Mouse (Mus musculus) embryonic facial prominence, embryonic 11.5 days (tissue): Measurements from ENCODE around the gene Mllt3. TPM values are rescaled to one million over a fixed set of nuclear protein-coding genes. Genes with fewer than 3 reads are reported as not detected.

Experiments
- ATAC-seq: fragments of 200-750 bp; cut with Nextera tagmentation; replicated peaks from 2 replicates; pipeline ENCODE4 v1.8.0; 2017; ENCODE audit warnings: low read depth; ENCODE audit not compliant: insufficient number of reproducible peaks, low FRiP score, low TSS enrichment
- DNase-seq: peaks from one replicate; pipeline ENCODE4 v3.0.0-alpha.2; 2015; ENCODE audit warnings: low spot score
- H3K27ac ChIP-seq: fragments of 300-500 bp; sonication (generic); replicated peaks from 2 replicates; pipeline ENCODE4 v1.5.1; 2014; ENCODE audit warnings: mild to moderate bottlenecking, low read depth, low read length, control low read depth
- H3K27me3 ChIP-seq: fragments of 300-500 bp; sonication (generic); 2 replicates; pipeline ENCODE4 v1.6.1; 2014; ENCODE audit warnings: mild to moderate bottlenecking, low read length, moderate library complexity, mixed read lengths; ENCODE audit not compliant: control insufficient read depth, insufficient read depth
- H3K36me3 ChIP-seq: fragments of 300-500 bp; sonication (generic); replicated peaks from 2 replicates; pipeline ENCODE4 v1.6.1; 2014; ENCODE audit warnings: low read depth, mild to moderate bottlenecking, low read length, moderate library complexity, mixed read lengths; ENCODE audit not compliant: control insufficient read depth, insufficient read depth
- H3K4me1 ChIP-seq: fragments of 300-500 bp; sonication (generic); 2 replicates; pipeline ENCODE4 v1.6.1; 2014; ENCODE audit warnings: low read length, mixed read lengths; ENCODE audit not compliant: control insufficient read depth, insufficient read depth
- H3K4me2 ChIP-seq: fragments of 300-500 bp; sonication (generic); 2 replicates; pipeline ENCODE4 v1.6.1; 2014; ENCODE audit warnings: low read depth, mild to moderate bottlenecking, control low read depth, low read length, moderate library complexity
- H3K4me3 ChIP-seq: fragments of 300-500 bp; sonication (generic); 2 replicates; pipeline ENCODE4 v1.5.1; 2014; ENCODE audit warnings: low read depth, low read length, control low read depth
- H3K9ac ChIP-seq: fragments of 300-500 bp; sonication (generic); replicated peaks from 2 replicates; pipeline ENCODE4 v1.6.1; 2014; ENCODE audit warnings: mild to moderate bottlenecking, control low read depth, low read length
- H3K9me3 ChIP-seq: fragments of 300-500 bp; sonication (generic); replicated peaks from 2 replicates; pipeline ENCODE4 v1.6.1; 2016; ENCODE audit warnings: mild to moderate bottlenecking, low read length, inconsistent platforms, mixed read lengths; ENCODE audit not compliant: control insufficient read depth
- WGBS: fragments of 180-500 bp; shearing (Covaris S2); extraction: QIAGEN DNeasy Blood & Tissue Kit; methylation state at CpG from one replicate; pipeline ENCODE4 v1.1.7; 2014; 5-methylcytosine and 5-hydroxymethylcytosine counted together
- polyA plus RNA-seq: library from polyadenylated mRNA; unstranded; fragments of >200 nt; fragmentation: Nextera tagmentation; extraction: Ambion mirVana; gene quantifications from 2 replicates; pipeline ENCODE4 v1.2.1, GENCODE M21; 2014

The Mllt3 gene
- polyA plus RNA-seq, 1 experiment from 2014 or later = 70.4 TPM

GRCm38 (mm10) chr4:87823191-87823590 lies 210.0 kb downstream of the Mllt3 start:
- no peak overlapping the region for H3K4me3 ChIP-seq
- no peak overlapping the region for H3K9ac ChIP-seq
- DNase-seq (no peak), ATAC-seq (no peak)
- no peak overlapping the region for H3K4me2 ChIP-seq
- no peak overlapping the region for H3K27ac ChIP-seq
- 81% methylated on average over 6 of the region's 6 CpGs for WGBS
- H3K4me1 ChIP-seq = no peaks in the 10 kb centered on the region
- no peaks in the 10 kb centered on the region for H3K27me3 ChIP-seq
- H3K36me3 ChIP-seq = no peaks in the 10 kb centered on the region
- no peaks in the 10 kb centered on the region for H3K9me3 ChIP-seq

DNA sequence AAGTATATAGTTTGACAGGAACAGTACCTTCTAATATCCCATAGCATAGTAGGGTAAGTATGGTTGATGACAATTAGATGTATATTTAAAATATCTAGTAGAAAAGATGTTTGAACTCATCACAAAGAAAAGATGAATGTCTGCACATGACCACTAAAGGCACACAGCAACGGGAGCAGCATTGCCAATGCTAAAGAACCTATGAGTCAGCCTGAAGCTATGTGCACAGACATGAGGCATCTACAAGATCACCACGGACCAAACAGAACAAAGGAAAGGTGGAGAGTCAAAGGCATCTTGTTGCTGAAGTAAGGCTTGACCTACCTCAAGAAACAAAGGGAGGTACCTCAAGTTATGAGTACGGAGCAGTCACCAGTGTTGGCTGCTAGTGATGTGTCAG lies 212.3 kb downstream of the Mllt3 start:
- Histone ChIP-seq H3K4me1 (no peaks in the 10 kb centered on the region), H3K36me3 (no peaks in the 10 kb centered on the region), H3K9ac (no peak overlapping the region), H3K4me2 (no peak overlapping the region), H3K27ac (no peak overlapping the region), H3K9me3 (no peaks in the 10 kb centered on the region), H3K4me3 (no peak overlapping the region), H3K27me3 (no peaks in the 10 kb centered on the region)
- no peak for DNase-seq
- ATAC-seq = no peak
- WGBS = 87% methylated on average over 3 of the region's 3 CpGs

- Histone ChIP-seq H3K27me3 (no peaks in the 10 kb centered on the region), H3K9me3 (no peaks in the 10 kb centered on the region), H3K9ac (no peak overlapping the region), H3K36me3 (no peaks in the 10 kb centered on the region), H3K4me3 (no peak overlapping the region), H3K4me1 (no peaks in the 10 kb centered on the region), H3K4me2 (no peak overlapping the region), H3K27ac (no peak overlapping the region)
- ATAC-seq (no peak), DNase-seq (no peak)
- 69% methylated on average over 9 of the region's 9 CpGs for WGBS
Measured at GRCm38 (mm10) chr4:87819182-87819581, 214.0 kb downstream of the Mllt3 start.

DNA sequence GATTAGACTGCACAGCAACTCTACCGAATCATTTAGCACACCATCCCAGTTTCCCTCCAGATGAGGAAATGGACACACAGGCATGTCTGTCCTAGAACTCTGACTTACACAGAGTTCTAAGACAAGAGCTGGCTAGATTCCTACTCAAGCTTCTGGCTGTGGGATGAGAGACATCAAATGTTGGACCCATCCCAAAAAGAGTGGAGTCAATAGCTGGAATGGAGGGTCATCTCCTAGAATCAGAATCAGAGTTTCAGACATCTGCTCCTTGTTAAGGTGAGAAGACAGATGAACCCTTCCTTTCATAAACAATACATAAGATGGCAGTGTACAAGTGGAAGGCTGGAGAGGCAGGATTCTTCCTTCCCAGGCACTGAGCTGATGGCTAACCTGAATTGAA lies 214.9 kb downstream of the Mllt3 start:
- Histone ChIP-seq H3K4me2 (no peak overlapping the region), H3K4me1 (no peaks in the 10 kb centered on the region), H3K27me3 (no peaks in the 10 kb centered on the region), H3K36me3 (no peaks in the 10 kb centered on the region), H3K9me3 (no peaks in the 10 kb centered on the region), H3K27ac (no peak overlapping the region), H3K9ac (no peak overlapping the region), H3K4me3 (no peak overlapping the region)
- ATAC-seq (no peak), DNase-seq (no peak)
- 89% methylated on average over 1 of the region's 1 CpGs for WGBS

GRCm38 (mm10) chr4:87815465-87816108 lies 217.6 kb downstream of the Mllt3 start:
- Histone ChIP-seq H3K9ac (no peak overlapping the region), H3K4me1 (no peaks in the 10 kb centered on the region), H3K4me2 (no peak overlapping the region), H3K27me3 (no peaks in the 10 kb centered on the region), H3K36me3 (no peaks in the 10 kb centered on the region), H3K4me3 (no peak overlapping the region), H3K9me3 (no peaks in the 10 kb centered on the region), H3K27ac (no peak overlapping the region)
- ATAC-seq (no peak), DNase-seq (no peak)
- 78% methylated on average over 7 of the region's 7 CpGs for WGBS

DNA sequence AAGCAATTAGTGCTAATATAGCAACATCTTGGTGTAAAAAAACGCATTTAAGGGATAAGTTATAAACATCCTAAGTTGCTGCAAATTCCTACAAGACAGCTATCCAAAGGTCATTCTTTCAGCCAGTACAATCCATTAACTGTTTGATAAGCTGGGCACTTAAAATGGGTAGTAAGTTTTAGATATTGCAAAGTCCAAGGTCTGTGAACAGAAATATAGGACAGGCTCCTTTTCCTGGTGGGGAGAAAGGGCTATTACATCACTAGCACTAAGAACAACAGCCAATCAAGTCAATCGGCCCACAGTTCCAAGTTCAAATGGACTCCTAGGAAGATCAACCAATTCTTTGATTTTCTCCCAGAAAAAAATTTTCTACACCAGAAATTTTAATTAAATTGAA lies 221.3 kb downstream of the Mllt3 start:
- Histone ChIP-seq H3K27me3 (no peaks in the 10 kb centered on the region), H3K4me2 (no peak overlapping the region), H3K4me3 (no peak overlapping the region), H3K4me1 (no peaks in the 10 kb centered on the region), H3K36me3 (no peaks in the 10 kb centered on the region), H3K9ac (no peak overlapping the region), H3K27ac (no peak overlapping the region), H3K9me3 (no peaks in the 10 kb centered on the region)
- 88% methylated on average over 2 of the region's 2 CpGs for WGBS
- no peak for DNase-seq
- ATAC-seq = no peak

DNA sequence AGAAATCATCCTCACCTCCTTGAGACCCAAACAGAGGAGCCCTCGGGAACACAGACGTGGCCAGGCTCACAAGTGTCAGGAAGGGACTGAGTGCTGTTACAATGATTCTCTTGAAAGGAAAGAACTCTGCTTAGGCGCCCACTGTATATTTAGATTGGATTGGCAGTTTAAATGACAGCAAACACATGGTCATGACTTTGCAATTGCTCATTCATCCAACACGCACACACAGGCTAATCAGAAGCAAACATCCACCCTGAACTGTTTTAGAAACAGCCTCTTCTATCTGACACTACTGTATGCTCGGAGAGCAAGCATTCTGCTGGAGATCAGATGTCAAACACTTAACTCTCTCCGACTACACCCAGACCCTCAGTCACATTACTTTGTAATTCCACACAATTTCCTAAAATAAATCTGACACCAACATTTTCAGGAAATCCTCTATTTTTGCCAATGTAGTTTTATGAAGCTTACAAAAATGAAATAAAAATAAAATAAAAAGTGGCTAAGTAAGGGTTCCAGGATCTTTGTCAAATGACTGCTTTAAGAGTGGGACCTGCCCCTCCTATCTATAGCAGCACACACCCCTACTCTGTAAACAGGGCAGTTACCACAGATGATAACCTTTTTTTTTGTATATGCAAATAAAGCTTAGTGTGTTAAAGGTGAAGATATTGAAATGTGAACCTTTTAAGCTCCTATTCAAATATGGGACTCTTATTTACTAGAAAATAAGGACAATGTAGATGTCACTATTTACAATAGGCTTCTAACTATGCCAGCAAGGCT lies 226.8 kb downstream of the Mllt3 start:
- H3K9me3 ChIP-seq = no peaks in the 10 kb centered on the region
- H3K4me1 ChIP-seq = no peaks in the 10 kb centered on the region
- WGBS = 10% methylated on average over 6 of the region's 6 CpGs
- H3K27me3 ChIP-seq = no peaks in the 10 kb centered on the region
- no peak overlapping the region for H3K9ac ChIP-seq
- H3K27ac ChIP-seq = 0 out of 2 replicates have a peak overlapping the region, but pooled peaks have one; percentile 6
- H3K36me3 ChIP-seq = no peaks in the 10 kb centered on the region
- H3K4me3 ChIP-seq = no peak overlapping the region
- ATAC-seq (peak; percentile 65; the same call in 1 of the 2 replicates), DNase-seq (peak; percentile 47)
- no peak overlapping the region for H3K4me2 ChIP-seq

- no peaks in the 10 kb centered on the region for H3K36me3 ChIP-seq
- H3K4me3 ChIP-seq = no peak overlapping the region
- ATAC-seq (no peak), DNase-seq (no peak)
- no peaks in the 10 kb centered on the region for H3K27me3 ChIP-seq
- no peak overlapping the region for H3K4me2 ChIP-seq
- H3K27ac ChIP-seq = no peak overlapping the region
- 31% methylated on average over 3 of the region's 3 CpGs for WGBS
- H3K9ac ChIP-seq = no peak overlapping the region
- no peaks in the 10 kb centered on the region for H3K4me1 ChIP-seq
- no peaks in the 10 kb centered on the region for H3K9me3 ChIP-seq
Measured at GRCm38 (mm10) chr4:87804576-87804975, 228.6 kb downstream of the Mllt3 start.
